Mouse (Mus musculus): ENCODE measurements at regions not wholly inside any gene's neighbourhood (a gene's known extent, or its start where the extent isn't known, plus 50 kb on each side); places are given as distances from the start of the nearest gene placed in this dataset.

DNA sequence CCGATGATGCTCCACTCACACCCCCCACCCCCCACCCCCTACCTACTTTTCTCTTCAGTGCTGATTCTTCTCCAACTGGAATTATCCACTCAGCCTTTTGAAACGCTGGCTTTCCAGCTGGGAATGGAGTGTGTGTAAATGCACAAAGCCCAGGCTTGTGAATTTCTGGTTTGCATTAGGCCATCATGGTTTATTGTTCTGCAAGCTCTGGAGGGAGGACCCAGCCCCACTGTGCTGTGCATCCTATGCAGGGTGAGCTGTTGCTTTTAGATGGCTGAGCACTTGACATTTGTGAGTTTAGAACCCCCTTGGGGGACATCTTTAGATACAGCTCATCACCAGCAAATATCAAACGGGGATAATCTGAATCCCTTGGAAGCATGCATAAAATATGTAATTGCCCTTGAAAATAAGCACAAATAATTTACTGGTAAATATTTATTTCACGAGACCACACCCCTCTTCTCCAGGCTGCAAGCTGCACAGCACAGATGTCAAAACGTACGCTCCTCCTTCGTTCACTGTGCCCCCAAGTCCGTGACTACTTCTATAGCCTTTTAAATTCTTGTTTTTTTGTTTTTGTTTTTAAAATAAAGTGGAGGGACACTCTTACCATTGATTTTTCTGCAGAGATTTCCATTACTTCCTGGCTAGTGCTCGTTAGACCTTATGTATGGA, 148.2 kb downstream of the Qpct start:
- Histone ChIP-seq H3K4me3 (no peak overlapping the region), H3K27ac (no peak overlapping the region)
- no peak for DNase-seq (ENCODE audit: extremely low spot score in 1 of 2, low spot score in 2 of 2)
- intact Hi-C loops (cut with DNase I) = no loop called here
- TF ChIP-seq CTCF (IDR thresholded peaks at IDR 0.05) = no peak

DNA sequence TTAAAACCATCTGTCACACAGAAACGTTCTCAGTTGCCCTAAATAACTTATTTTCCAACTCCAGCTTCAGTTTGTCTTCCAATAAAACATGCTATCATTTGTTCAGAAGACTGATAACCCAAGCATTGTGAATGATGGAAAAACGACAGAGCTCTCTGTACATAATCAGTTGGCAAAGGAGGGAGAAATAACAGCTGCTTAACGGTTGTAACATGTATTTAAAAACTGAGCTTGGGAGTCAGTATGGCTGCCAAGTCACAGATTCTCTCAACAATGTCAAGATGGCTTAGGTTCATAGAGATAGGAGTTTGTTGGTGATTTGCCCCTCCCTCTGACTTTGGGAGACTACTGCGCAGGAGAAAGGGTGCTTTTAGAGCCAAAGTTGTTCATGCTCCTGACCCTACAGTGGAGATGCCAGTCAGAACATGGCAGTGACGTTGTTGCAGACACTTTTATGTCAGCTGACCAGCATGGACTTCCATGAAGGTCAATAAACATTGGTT, 140.2 kb downstream of the Qpct start:
- intact Hi-C loops (cut with DNase I) = no loop called here
- no peak for TF ChIP-seq CTCF (IDR thresholded peaks at IDR 0.05)
- H3K27ac ChIP-seq = no peak overlapping the region
- no peak for DNase-seq (ENCODE audit: extremely low spot score in 1 of 2, low spot score in 2 of 2)
- H3K4me3 ChIP-seq = no peak overlapping the region

DNA sequence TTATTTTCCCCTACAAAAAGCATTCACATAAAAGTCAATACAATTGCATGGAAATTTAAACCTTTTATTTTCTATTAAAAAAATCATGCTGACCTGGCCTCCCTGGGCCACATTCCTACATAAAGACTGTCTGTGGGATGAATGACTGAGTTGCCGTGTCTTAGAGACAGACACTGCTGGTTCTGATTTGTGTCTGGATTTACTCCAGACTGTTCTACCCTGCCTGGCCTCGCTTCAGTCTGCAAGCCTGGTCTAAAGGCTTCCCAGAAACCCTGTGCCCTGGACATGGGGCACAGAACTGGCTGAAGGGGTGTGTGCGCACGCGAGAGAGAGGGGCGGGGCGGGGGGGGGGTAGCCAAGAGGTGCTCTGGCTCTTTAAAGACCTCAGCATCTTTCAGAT, 136.6 kb downstream of the Qpct start:
- H3K27ac ChIP-seq = no peak overlapping the region
- no peak for TF ChIP-seq CTCF (IDR thresholded peaks at IDR 0.05)
- DNase-seq (ENCODE audit: extremely low spot score in 1 of 2, low spot score in 2 of 2) = no peak
- H3K4me3 ChIP-seq = no peak overlapping the region
- intact Hi-C loops (cut with DNase I) = no loop called here

DNA sequence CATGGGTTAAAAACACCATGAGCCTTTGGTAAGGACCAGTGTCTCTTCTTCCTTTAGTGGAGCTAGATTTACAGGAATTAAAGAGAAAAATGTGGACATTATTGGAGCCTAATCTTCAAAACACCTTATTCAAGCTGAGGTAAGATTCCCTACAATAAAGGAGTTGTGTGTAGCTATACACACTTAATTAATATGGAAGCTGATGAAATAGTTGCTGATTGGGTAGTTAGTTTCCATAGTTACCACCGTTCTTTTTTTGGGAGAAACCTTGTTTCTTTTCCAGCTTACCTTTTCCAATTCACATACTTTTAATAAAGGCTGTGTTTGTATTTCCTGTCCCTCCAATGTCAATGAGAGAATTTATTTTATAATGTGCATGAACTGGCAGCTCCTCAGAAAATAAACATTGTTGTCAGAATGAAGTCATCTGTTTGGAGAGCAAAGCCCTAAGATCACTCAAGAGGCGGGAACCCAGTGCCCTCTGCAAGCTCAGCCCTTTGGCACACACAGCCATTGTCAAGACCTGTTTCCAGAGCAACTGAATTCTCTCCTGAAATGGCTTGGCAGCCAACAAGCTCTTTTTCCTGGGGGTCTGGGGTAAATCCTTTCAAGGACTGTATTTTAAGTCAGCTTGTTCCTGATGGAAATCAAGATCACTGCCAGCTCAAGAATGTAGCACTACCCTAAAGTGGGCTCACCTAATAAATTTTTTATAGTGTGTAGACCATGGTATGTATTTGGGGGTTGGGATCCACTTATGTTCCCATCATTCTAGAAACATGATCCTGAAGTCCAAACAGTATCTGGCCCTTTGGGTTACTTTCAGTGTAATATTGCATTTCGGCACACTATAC, 128.8 kb downstream of the Qpct start:
- no peak overlapping the region for H3K4me3 ChIP-seq
- no peak for DNase-seq (ENCODE audit: extremely low spot score in 1 of 2, low spot score in 2 of 2)
- intact Hi-C loops (cut with DNase I) = no loop called here
- TF ChIP-seq CTCF (IDR thresholded peaks at IDR 0.05) = no peak
- H3K27ac ChIP-seq = no peak overlapping the region

DNA sequence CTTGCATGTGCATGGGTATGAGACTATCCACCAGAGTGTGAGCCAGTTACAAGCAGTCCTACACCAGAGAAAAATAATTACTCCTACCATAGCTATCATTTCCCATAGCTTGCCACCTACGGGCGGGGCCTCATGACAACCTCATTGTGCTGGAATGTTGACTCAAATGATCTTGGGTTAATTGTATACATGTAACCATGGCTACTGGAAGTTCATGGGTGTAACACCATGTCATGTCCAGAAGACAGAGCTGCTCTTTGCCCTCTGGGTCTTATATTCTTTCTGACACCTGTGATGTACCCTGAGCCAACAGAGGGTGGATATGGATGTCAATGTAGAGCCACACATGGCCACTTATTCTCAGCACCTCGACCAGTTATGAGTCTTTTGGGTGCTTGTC, 125.6 kb downstream of the Qpct start:
- no peak overlapping the region for H3K27ac ChIP-seq
- no peak overlapping the region for H3K4me3 ChIP-seq

DNA sequence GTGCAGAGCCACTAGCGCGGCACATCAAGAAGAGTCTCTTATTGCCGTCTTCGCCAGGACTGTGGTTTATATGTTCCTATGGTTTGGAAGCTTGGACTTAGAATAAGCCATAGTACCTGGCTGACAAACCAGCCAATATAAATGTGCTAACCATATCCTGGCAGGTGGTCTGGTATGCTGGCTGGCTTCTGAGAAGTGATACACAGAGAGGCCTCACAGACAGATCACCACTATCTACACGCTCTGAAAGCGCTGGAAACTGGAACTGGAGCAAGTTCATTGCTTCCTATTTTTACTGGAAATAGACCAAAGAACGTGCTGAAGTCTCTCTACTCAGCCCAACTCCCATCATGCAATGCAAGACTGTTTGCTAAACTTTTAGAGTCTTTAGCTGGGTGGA, 124.7 kb downstream of the Qpct start:
- no peak overlapping the region for H3K4me3 ChIP-seq
- intact Hi-C loops (cut with DNase I) = no loop called here
- H3K27ac ChIP-seq = no peak overlapping the region
- TF ChIP-seq CTCF (IDR thresholded peaks at IDR 0.05) = no peak
- no peak for DNase-seq (ENCODE audit: extremely low spot score in 1 of 2, low spot score in 2 of 2)

More for the DNA sequence above, 125.6 kb downstream of the Qpct start:
- no peak for DNase-seq (ENCODE audit: extremely low spot score in 1 of 2, low spot score in 2 of 2)
- intact Hi-C loops (cut with DNase I) = no loop called here
- no peak for TF ChIP-seq CTCF (IDR thresholded peaks at IDR 0.05)

DNA sequence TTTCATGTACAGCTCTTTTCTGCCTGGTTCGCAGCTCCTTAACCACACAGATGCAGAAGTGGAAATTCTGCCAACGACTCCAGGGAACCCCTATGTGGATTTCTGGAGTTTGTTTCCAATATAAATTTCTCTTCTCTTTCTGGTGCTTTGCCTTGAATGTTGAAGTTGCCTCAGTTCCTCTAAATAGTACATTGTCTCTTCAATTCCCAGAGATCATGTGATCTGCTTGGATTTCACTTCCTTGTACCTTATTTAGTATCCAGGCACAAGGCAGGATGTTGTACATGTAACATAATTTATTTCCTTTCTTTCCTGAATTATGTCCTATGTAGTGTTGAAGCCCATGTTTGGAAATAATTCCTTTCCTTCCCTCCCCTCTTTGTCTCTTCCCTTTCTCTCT, 123.7 kb downstream of the Qpct start:
- no peak for TF ChIP-seq CTCF (IDR thresholded peaks at IDR 0.05)
- no peak overlapping the region for H3K4me3 ChIP-seq
- DNase-seq (ENCODE audit: extremely low spot score in 1 of 2, low spot score in 2 of 2) = no peak
- no peak overlapping the region for H3K27ac ChIP-seq
- intact Hi-C loops (cut with DNase I) = no loop called here

DNA sequence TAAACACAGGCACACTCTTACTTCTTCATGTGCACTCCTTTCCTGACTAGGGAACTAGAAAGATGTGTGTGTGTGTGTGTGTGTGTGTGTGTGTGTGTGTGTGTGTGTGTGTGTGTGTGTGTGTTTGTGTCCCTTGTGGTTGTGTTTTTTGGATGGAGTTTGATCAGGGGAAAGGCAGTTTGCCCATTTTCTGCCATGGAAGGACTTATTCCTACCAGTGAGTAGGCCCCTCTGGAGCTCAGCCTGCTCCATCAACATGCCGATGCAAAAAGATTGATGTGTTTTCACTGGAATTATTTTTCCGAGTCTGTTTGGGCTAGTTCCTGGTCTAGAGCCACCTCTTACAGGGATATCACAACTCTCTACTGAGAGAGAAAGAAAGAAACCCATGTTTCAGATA, 120.6 kb downstream of the Qpct start:
- no peak overlapping the region for H3K27ac ChIP-seq
- DNase-seq (ENCODE audit: extremely low spot score in 1 of 2, low spot score in 2 of 2) = no peak
- TF ChIP-seq CTCF (IDR thresholded peaks at IDR 0.05) = no peak
- H3K4me3 ChIP-seq = no peak overlapping the region
- intact Hi-C loops (cut with DNase I) = no loop called here

DNA sequence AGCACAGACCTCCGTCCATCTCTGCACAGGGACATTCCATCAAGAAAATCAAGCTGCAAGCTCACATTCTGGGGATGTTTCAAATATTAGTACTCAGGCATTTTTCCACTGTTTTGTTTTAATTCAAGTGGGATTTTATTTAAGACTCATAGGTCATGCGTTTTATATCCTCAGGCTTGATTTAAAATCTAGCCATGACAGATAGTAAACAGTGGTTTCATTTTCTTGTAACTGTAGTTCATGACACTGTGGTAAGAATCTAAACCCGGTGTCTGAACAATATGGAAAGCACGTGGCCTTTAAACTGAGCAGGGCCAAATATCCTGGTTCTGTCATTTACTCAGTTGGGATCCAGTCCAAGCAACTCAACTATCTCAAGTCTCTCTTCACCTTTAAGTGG, 119.0 kb downstream of the Qpct start:
- no peak for DNase-seq (ENCODE audit: extremely low spot score in 1 of 2, low spot score in 2 of 2)
- Histone ChIP-seq H3K27ac (no peak overlapping the region), H3K4me3 (no peak overlapping the region)
- no peak for TF ChIP-seq CTCF (IDR thresholded peaks at IDR 0.05)
- intact Hi-C loops (cut with DNase I) = no loop called here

DNA sequence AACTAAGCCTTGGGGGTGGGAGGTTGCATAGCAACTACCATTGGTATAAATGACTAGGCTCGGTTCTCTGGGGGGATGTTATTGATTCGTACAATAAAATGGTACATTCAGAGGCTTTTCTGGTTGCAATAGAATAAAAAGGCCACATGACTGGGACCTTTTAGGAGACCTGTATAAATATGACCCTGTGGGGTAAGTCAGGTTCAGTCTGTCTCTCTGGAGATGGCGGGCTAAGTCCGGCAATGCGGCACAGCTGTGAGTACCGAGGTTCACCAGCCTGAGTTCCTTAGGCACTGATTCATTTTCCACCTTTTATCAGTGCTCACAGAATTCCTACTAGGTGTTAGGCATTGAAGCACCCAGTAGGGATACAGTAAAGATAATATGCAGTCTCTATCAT, 115.5 kb downstream of the Qpct start:
- intact Hi-C loops (cut with DNase I) = no loop called here
- TF ChIP-seq CTCF (IDR thresholded peaks at IDR 0.05) = no peak
- Histone ChIP-seq H3K27ac (no peak overlapping the region), H3K4me3 (no peak overlapping the region)
- no peak for DNase-seq (ENCODE audit: extremely low spot score in 1 of 2, low spot score in 2 of 2)

DNA sequence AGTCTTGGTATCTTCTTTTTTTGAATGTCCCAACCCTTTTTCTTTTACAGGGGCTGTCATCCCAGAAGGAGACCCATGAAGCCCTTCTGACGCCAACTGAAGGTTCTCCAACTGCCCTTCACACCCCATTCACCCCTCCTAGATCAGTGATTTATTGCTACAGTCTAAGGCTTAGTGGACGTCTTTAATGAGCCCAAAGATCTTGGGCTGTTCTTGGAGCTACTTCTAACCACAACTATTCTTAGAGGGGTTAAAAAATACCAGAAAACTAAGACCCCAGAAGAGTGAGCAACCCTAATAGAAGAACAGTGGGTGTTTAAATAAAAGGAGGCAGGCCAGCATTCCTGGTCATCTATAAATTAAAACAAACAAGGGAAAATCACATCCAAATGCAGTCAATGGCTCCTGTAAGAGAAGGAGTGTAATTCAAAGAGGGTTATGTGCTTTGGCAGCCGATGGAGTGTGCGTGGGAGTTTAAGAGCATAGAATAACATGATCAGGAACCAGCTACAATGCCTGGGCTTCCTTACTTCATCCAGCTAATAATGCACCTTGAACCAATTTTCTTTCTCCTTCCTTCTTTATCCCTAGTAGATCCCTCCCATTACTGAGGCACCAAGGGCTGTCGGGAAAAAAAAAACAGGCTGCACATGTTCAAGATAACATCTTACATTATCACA, 113.3 kb downstream of the Qpct start:
- Histone ChIP-seq H3K27ac (no peak overlapping the region), H3K4me3 (no peak overlapping the region)
- DNase-seq (ENCODE audit: extremely low spot score in 1 of 2, low spot score in 2 of 2) = no peak
- no peak for TF ChIP-seq CTCF (IDR thresholded peaks at IDR 0.05)
- intact Hi-C loops (cut with DNase I) = no loop called here

DNA sequence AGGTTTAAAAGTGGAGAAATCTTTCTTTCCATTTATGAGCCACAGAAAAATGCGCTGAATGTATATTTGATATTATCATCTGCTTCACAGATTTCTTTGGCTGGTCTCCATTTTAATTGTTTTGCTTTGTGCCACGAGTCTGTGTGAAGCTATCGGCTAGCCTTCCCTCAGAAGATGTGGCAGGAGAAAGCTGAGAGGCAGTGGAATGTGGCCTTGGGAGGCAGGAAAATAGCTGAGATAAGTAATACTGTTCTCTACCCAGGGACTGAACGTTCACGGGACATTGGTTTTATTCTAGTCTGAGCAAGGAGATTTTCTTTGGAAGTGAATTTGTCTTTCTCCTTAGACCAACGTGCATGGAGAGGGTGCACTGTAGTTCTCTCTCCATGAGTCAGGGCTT, 112.3 kb downstream of the Qpct start:
- Histone ChIP-seq H3K4me3 (no peak overlapping the region), H3K27ac (no peak overlapping the region)
- intact Hi-C loops (cut with DNase I) = no loop called here
- no peak for DNase-seq (ENCODE audit: extremely low spot score in 1 of 2, low spot score in 2 of 2)
- no peak for TF ChIP-seq CTCF (IDR thresholded peaks at IDR 0.05)
